Mouse (Mus musculus) hindbrain, embryonic 15.5 days (tissue): ENCODE results near the gene 1700029J07Rik. TPM values are rescaled to one million over a fixed set of nuclear protein-coding genes. Genes with fewer than 3 reads are reported as not detected.

ENCODE experiments used
- ATAC-seq: fragments of 200-750 bp; cut with Nextera tagmentation; 2 replicates; pipeline ENCODE4 v1.8.0; 2017; ENCODE audit warnings: low read depth, moderate number of reproducible peaks, moderate TSS enrichment; ENCODE audit not compliant: low FRiP score
- H3K27ac ChIP-seq: fragments of 300-500 bp; sonication (generic); replicated peaks from 2 replicates; pipeline ENCODE4 v1.5.1; 2015; ENCODE audit warnings: mild to moderate bottlenecking, inconsistent platforms
- H3K27me3 ChIP-seq: fragments of 300-500 bp; sonication (generic); 2 replicates; pipeline ENCODE4 v1.6.1; 2015; ENCODE audit warnings: control low read depth, inconsistent platforms
- H3K36me3 ChIP-seq: fragments of 300-500 bp; sonication (generic); 2 replicates; pipeline ENCODE4 v1.6.1; 2015; ENCODE audit warnings: control low read depth, inconsistent platforms
- H3K4me1 ChIP-seq: fragments of 300-500 bp; sonication (generic); replicated peaks from 2 replicates; pipeline ENCODE4 v1.6.1; 2015; ENCODE audit warnings: control low read depth, inconsistent platforms
- H3K4me2 ChIP-seq: fragments of 300-500 bp; sonication (generic); 2 replicates; pipeline ENCODE4 v1.6.1; 2015; ENCODE audit warnings: moderate library complexity, mild to moderate bottlenecking, inconsistent platforms
- H3K4me3 ChIP-seq: fragments of 300-500 bp; sonication (generic); 2 replicates; pipeline ENCODE4 v1.5.1; 2015; ENCODE audit warnings: mild to moderate bottlenecking, inconsistent platforms
- H3K9ac ChIP-seq: fragments of 300-500 bp; sonication (generic); 2 replicates; pipeline ENCODE4 v1.6.1; 2015; ENCODE audit warnings: inconsistent platforms
- H3K9me3 ChIP-seq: fragments of 300-500 bp; sonication (generic); 2 replicates; pipeline ENCODE4 v1.6.1; 2016; ENCODE audit warnings: control low read depth, inconsistent platforms
- WGBS: fragments of 180-500 bp; shearing (Covaris S2); methylation state at CpG from one replicate; pipeline ENCODE4 v1.1.7; 2015; 5-methylcytosine and 5-hydroxymethylcytosine counted together
- polyA plus RNA-seq: library from polyadenylated mRNA; unstranded; fragments of >200 nt; fragmentation: Nextera tagmentation; extraction: Ambion mirVana; gene quantifications from 2 replicates; pipeline ENCODE4 v1.2.1, GENCODE M21; 2015

Gene 1700029J07Rik
- polyA plus RNA-seq, 1 experiment from 2014 or later, result 5.7 TPM

GRCm38 (mm10) chr8:45998228-45998627 is 23.2 kb upstream of the 1700029J07Rik start:
- Histone ChIP-seq H3K4me2 (peak overlapping the region; percentile 82), H3K4me1 (peaks cover 13% of the 10 kb centered on the region), H3K9me3 (no peaks in the 10 kb centered on the region), H3K27ac (no peak overlapping the region), H3K4me3 (peak overlapping the region; percentile 57; the same call in 1 of the 2 replicates), H3K27me3 (no peaks in the 10 kb centered on the region), H3K9ac (no peak overlapping the region), H3K36me3 (peaks cover 25% of the 10 kb centered on the region)
- WGBS, result 87% methylated on average over 2 of the region's 2 CpGs
- no peak for ATAC-seq

DNA sequence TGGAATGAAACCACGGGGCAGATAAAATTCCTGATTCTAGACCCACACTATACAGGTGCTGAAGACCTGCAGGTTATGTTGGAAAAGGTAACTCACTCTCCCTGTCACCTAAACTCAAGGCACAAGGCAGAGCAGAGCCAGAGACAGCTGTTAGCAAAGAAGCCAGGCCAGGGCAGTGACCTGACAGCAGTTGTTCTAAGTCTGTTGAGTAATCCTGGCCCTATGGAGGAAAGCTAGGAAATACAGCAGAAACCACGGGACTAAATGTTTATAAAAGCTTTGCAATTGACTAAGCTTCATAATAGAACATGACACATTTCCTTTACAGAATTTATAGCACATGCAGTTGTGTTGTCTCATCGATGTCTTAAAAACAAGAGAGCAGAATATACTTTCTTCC is 20.5 kb upstream of the 1700029J07Rik start:
- no peak for ATAC-seq
- no peak overlapping the region for H3K27ac ChIP-seq
- H3K9ac ChIP-seq, result no peak overlapping the region
- H3K4me2 ChIP-seq, result no peak overlapping the region
- 91% methylated on average over 3 of the region's 3 CpGs for WGBS
- no peak overlapping the region for H3K4me3 ChIP-seq
- peaks cover 32% of the 10 kb centered on the region for H3K36me3 ChIP-seq
- H3K27me3 ChIP-seq, result no peaks in the 10 kb centered on the region
- peaks cover 13% of the 10 kb centered on the region for H3K4me1 ChIP-seq
- no peaks in the 10 kb centered on the region for H3K9me3 ChIP-seq

- H3K4me2 ChIP-seq, result no peak overlapping the region
- H3K9ac ChIP-seq, result no peak overlapping the region
- WGBS, result 93% methylated on average over 2 of the region's 2 CpGs
- H3K36me3 ChIP-seq, result peaks cover 32% of the 10 kb centered on the region
- H3K27me3 ChIP-seq, result no peaks in the 10 kb centered on the region
- ATAC-seq, result no peak
- H3K4me1 ChIP-seq, result peaks cover 10% of the 10 kb centered on the region
- H3K4me3 ChIP-seq, result no peak overlapping the region
- no peak overlapping the region for H3K27ac ChIP-seq
- no peaks in the 10 kb centered on the region for H3K9me3 ChIP-seq
Measured at GRCm38 (mm10) chr8:45994111-45994510, 19.1 kb upstream of the 1700029J07Rik start.

DNA sequence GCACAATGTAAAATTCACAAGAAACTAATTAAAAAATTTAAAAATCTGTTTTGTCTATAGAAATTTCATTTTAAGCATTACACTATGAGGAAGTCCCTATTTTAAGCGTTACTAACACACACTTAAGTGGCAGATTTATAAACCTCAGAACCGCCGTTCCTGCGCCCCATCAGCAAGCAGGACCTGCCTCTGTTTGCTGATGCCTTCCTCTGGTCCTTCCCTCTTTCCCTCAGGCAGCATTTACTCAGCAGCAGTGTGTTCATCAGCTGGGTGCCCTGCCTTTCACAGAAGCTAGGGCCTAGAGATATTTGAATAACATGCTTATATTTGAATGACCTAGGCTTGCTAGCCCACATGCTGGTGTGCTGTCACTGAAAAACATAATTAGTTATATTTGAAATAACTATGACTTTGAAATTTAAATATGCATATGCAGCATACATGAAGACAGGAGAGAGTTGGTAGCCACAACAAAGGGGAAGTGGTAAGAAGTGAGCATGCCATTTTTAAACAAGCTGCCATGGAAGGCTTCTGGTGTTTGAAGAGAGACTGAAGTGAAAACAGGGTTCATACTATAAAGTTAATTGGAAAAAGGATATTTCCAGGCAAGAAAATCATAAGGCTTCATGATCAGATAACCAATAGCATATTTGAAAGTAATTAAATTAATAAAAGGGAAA is 15.7 kb upstream of the 1700029J07Rik start:
- H3K4me2 ChIP-seq, result no peak overlapping the region
- no peak overlapping the region for H3K27ac ChIP-seq
- no peak overlapping the region for H3K9ac ChIP-seq
- no peak for ATAC-seq
- no peaks in the 10 kb centered on the region for H3K4me1 ChIP-seq
- no peaks in the 10 kb centered on the region for H3K9me3 ChIP-seq
- peaks cover 26% of the 10 kb centered on the region for H3K36me3 ChIP-seq
- no peak overlapping the region for H3K4me3 ChIP-seq
- no peaks in the 10 kb centered on the region for H3K27me3 ChIP-seq
- WGBS, result 92% methylated on average over 4 of the region's 4 CpGs

GRCm38 (mm10) chr8:45988189-45988588 is 13.1 kb upstream of the 1700029J07Rik start:
- no peak overlapping the region for H3K9ac ChIP-seq
- no peaks in the 10 kb centered on the region for H3K27me3 ChIP-seq
- H3K4me3 ChIP-seq, result no peak overlapping the region
- H3K4me1 ChIP-seq, result no peaks in the 10 kb centered on the region
- peaks cover 24% of the 10 kb centered on the region for H3K36me3 ChIP-seq
- H3K4me2 ChIP-seq, result no peak overlapping the region
- ATAC-seq, result no peak
- no peaks in the 10 kb centered on the region for H3K9me3 ChIP-seq
- WGBS, result 70% methylated on average over 2 of the region's 2 CpGs
- H3K27ac ChIP-seq, result no peak overlapping the region

DNA sequence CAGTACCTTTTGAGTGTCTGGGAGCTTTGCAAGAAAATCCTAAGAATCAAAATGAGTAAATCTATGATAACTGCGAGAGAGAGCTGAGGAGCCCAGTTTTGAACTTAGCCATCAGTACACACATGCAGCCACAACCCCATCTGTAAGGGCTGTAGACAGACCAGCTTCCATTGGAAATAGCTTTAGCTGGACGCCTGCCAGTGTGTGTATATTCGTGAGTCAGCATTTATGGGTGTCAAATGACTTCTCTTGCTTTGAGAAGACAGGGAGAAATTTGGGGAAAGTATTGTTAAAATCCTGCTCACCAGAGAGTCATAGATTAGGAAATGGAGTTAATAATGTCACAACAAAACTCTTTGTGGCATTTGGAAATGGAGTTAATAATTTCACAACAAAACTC is 11.6 kb upstream of the 1700029J07Rik start:
- H3K4me3 ChIP-seq, result no peak overlapping the region
- ATAC-seq, result no peak
- peaks cover 28% of the 10 kb centered on the region for H3K36me3 ChIP-seq
- H3K9ac ChIP-seq, result no peak overlapping the region
- WGBS, result 88% methylated on average over 3 of the region's 3 CpGs
- H3K4me1 ChIP-seq, result no peaks in the 10 kb centered on the region
- no peaks in the 10 kb centered on the region for H3K27me3 ChIP-seq
- no peak overlapping the region for H3K27ac ChIP-seq
- no peaks in the 10 kb centered on the region for H3K9me3 ChIP-seq
- H3K4me2 ChIP-seq, result no peak overlapping the region

GRCm38 (mm10) chr8:45975837-45976468 is 901 bp upstream of the 1700029J07Rik start:
- Histone ChIP-seq H3K4me3 (peak overlapping the region; percentile 61), H3K27ac (peak overlapping the region; percentile 43; the same call in 1 of the 2 replicates), H3K4me1 (peaks cover 15% of the 10 kb centered on the region), H3K27me3 (no peaks in the 10 kb centered on the region), H3K36me3 (peaks cover 10% of the 10 kb centered on the region), H3K4me2 (peak overlapping the region; percentile 66), H3K9ac (peak overlapping the region; percentile 62), H3K9me3 (no peaks in the 10 kb centered on the region)
- no peak for ATAC-seq
- WGBS, result 73% methylated on average over 11 of the region's 11 CpGs

GRCm38 (mm10) chr8:45973988-45974505 is 1.0 kb downstream of the 1700029J07Rik start:
- Histone ChIP-seq H3K4me3 (no peak overlapping the region), H3K9ac (no peak overlapping the region), H3K4me2 (peak overlapping the region; percentile 66; the same call in 1 of the 2 replicates), H3K36me3 (0 out of 2 replicates have a peak, but pooled peaks cover 4% of the 10 kb centered on the region), H3K4me1 (peaks cover 15% of the 10 kb centered on the region), H3K27ac (no peak overlapping the region), H3K9me3 (no peaks in the 10 kb centered on the region), H3K27me3 (no peaks in the 10 kb centered on the region)
- WGBS, result 74% methylated on average over 8 of the region's 8 CpGs
- ATAC-seq, result no peak

DNA sequence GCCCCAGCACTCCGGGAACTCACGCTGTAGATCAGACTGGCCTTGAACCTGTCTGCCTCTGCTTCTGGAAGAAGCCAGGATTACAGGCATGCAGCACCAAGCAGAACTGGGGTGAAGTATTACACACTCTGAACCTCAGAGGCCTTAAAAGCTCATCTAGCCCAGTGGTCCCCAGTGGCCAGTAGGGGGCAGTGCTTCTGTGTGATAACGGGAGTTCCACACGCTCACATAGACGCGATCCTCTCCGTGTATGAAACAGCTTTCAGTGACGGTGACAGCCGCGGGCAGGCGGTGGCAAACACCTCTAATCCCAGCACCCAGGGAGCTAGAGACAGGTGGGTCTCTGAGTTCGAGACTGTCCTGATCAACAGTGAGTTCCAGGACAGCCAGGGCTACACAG is 4.2 kb downstream of the 1700029J07Rik start:
- no peak overlapping the region for H3K4me3 ChIP-seq
- H3K27me3 ChIP-seq, result no peaks in the 10 kb centered on the region
- peaks cover 9% of the 10 kb centered on the region for H3K4me1 ChIP-seq
- H3K36me3 ChIP-seq, result no peaks in the 10 kb centered on the region
- no peak overlapping the region for H3K9ac ChIP-seq
- no peak overlapping the region for H3K27ac ChIP-seq
- no peaks in the 10 kb centered on the region for H3K9me3 ChIP-seq
- no peak for ATAC-seq
- H3K4me2 ChIP-seq, result no peak overlapping the region
- 96% methylated on average over 12 of the region's 12 CpGs for WGBS

GRCm38 (mm10) chr8:45950622-45951021 is 24.4 kb downstream of the 1700029J07Rik start:
- H3K4me1 ChIP-seq, result no peaks in the 10 kb centered on the region
- no peak overlapping the region for H3K4me2 ChIP-seq
- no peak overlapping the region for H3K9ac ChIP-seq
- ATAC-seq, result no peak
- 52% methylated on average over 2 of the region's 2 CpGs for WGBS
- H3K27me3 ChIP-seq, result no peaks in the 10 kb centered on the region
- no peak overlapping the region for H3K4me3 ChIP-seq
- H3K27ac ChIP-seq, result no peak overlapping the region
- H3K9me3 ChIP-seq, result no peaks in the 10 kb centered on the region
- H3K36me3 ChIP-seq, result no peaks in the 10 kb centered on the region

DNA sequence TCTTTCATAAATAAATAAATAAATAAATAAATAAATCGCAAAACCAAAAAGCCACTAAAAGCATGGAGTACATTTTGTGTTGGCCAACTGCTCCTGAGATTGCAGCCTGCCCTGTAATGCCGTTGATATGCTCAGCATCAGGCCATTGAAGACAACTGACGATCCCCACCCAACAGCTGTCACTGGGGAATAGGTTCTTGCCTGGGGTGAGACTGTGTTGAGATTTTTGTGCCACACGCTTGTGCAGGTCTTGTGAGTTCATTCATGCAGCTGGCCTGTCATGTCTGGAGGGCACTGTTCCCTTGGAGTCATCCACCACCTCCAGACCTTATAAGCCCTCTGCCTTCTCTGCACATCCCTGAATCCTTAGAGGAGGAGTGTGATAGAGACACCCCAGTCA is 28.8 kb downstream of the 1700029J07Rik start:
- WGBS, result 88% methylated on average over 4 of the region's 4 CpGs
- ATAC-seq, result no peak
- H3K4me1 ChIP-seq, result no peaks in the 10 kb centered on the region
- no peaks in the 10 kb centered on the region for H3K9me3 ChIP-seq
- H3K27me3 ChIP-seq, result no peaks in the 10 kb centered on the region
- no peaks in the 10 kb centered on the region for H3K36me3 ChIP-seq
- H3K9ac ChIP-seq, result no peak overlapping the region
- no peak overlapping the region for H3K4me3 ChIP-seq
- no peak overlapping the region for H3K27ac ChIP-seq
- H3K4me2 ChIP-seq, result no peak overlapping the region

DNA sequence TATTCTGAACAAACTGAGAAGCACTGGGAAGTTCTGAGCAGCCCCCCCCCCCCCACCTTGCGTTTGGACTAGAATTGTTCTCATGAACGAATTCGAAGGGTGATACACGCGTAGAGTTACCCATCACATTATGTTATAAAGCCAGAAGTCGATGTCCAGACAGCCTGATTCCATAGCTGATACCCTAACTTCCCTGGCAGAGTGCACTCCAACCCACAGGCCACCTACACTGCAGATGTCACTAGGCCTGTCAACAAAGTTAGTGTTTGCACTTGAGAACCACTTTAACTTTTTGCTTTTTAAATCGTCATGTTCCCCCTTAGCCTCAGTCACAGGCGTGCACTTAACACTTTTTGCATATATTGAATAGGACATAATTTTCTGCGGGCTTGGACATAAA is 38.1 kb downstream of the 1700029J07Rik start:
- WGBS, result 91% methylated on average over 9 of the region's 9 CpGs
- H3K9me3 ChIP-seq, result no peaks in the 10 kb centered on the region

More for the DNA sequence above, 38.1 kb downstream of the 1700029J07Rik start:
- no peak overlapping the region for H3K4me2 ChIP-seq
- H3K9ac ChIP-seq, result no peak overlapping the region
- no peak for ATAC-seq
- H3K27me3 ChIP-seq, result no peaks in the 10 kb centered on the region
- no peaks in the 10 kb centered on the region; the same call in 1 of the 2 replicates for H3K4me1 ChIP-seq
- no peaks in the 10 kb centered on the region for H3K36me3 ChIP-seq
- no peak overlapping the region for H3K27ac ChIP-seq
- no peak overlapping the region for H3K4me3 ChIP-seq
